Comparison of ENCODE assay signal across 15 mouse cellular contexts in genomic region chr14:54176469-54176868, GRCm38 (mm10).
DNase-seq lines count a peak whose midpoint lies in the region; ATAC-seq and TF ChIP-seq lines count a peak whose summit lies in the region.
"Had no signal": no experiment of that assay in that cellular context is flagged by ENCODE, and none has a peak within 500 bp of the region (broad histone marks: within the 10 kb centered on the region; RNA-seq: fewer than 3 reads in every experiment).

No protein-coding gene starts in this region.

- H3K27me3 ChIP-seq in heart, embryonic 11.5 days (ENCODE audit: control insufficient read depth, insufficient read depth, low read length): no peaks in the 10 kb centered on the region
- H3K27me3 ChIP-seq in G1E (ENCODE audit: insufficient read depth, low read length): peaks cover 87% of the 10 kb centered on the region
- H3K27me3 ChIP-seq in hindbrain, embryonic 16.5 days (replicated peaks; ENCODE audit: control insufficient read depth, insufficient read depth, low read length): no peaks in the 10 kb centered on the region
- H3K27me3 ChIP-seq in midbrain, embryonic 15.5 days (replicated peaks): no peaks in the 10 kb centered on the region
- H3K27me3 ChIP-seq: Patski had no signal

- H3K36me3 ChIP-seq in heart, embryonic 11.5 days (ENCODE audit: control insufficient read depth, insufficient read depth, low read length): no peaks in the 10 kb centered on the region
- H3K36me3 ChIP-seq in G1E (replicated peaks): no peaks in the 10 kb centered on the region
- H3K36me3 ChIP-seq in hindbrain, embryonic 16.5 days (ENCODE audit: control insufficient read depth, insufficient read depth, low read length): no peaks in the 10 kb centered on the region
- H3K36me3 ChIP-seq in midbrain, embryonic 15.5 days (replicated peaks): no peaks in the 10 kb centered on the region
- H3K36me3 ChIP-seq: embryonic facial prominence, embryonic 10.5 days had no signal

- no peaks in the 10 kb centered on the region for H3K9me3 ChIP-seq in heart, embryonic 11.5 days (replicated peaks; ENCODE audit: control insufficient read depth, low read length)
- no peaks in the 10 kb centered on the region for H3K9me3 ChIP-seq in G1E (replicated peaks)
- no peaks in the 10 kb centered on the region for H3K9me3 ChIP-seq in hindbrain, embryonic 16.5 days (ENCODE audit: control insufficient read depth, low read length)
- no peaks in the 10 kb centered on the region for H3K9me3 ChIP-seq in midbrain, embryonic 15.5 days
- H3K9me3 ChIP-seq: embryonic facial prominence, embryonic 10.5 days had no signal

- no peak overlapping the region for H3K9ac ChIP-seq in heart, embryonic 11.5 days (ENCODE audit: low read depth, low read length)
- H3K9ac ChIP-seq in hindbrain, embryonic 16.5 days (ENCODE audit: low read depth, low read length): no peak overlapping the region
- H3K9ac ChIP-seq in midbrain, embryonic 15.5 days: no peak overlapping the region

- peaks cover 8% of the 10 kb centered on the region for H3K4me1 ChIP-seq in heart, embryonic 11.5 days (ENCODE audit: control insufficient read depth, insufficient read depth, low read length)
- peaks cover 38% of the 10 kb centered on the region for H3K4me1 ChIP-seq in G1E (ENCODE audit: insufficient read depth, low read depth, low read length)
- H3K4me1 ChIP-seq in hindbrain, embryonic 16.5 days (ENCODE audit: control insufficient read depth, insufficient read depth, low read depth, low read length): peaks cover 8% of the 10 kb centered on the region; the same call in 1 of the 2 replicates
- peaks cover 33% of the 10 kb centered on the region for H3K4me1 ChIP-seq in midbrain, embryonic 15.5 days
- H3K4me1 ChIP-seq: embryonic facial prominence, embryonic 10.5 days had no signal

- no peak for DNase-seq in heart, adult 9 months (ENCODE audit: low spot score in 2 of 2)
- DNase-seq in G1E (ENCODE audit: low spot score): peak; percentile 4
- DNase-seq in gastrocnemius, adult 2 months: no peak
- no peak for DNase-seq in gastrocnemius, postnatal 10 days
- DNase-seq in adrenal gland, adult (ENCODE audit: inconsistent age in 2 of 2, low spot score in 1 of 2): no peak
- DNase-seq: cerebellum, adult 8-10 months; heart, postnatal 4 days; kidney, postnatal 14 days; lung, postnatal 10 days; spleen, adult 18-20 months had no signal

- intact Hi-C loops in gastrocnemius, adult 2 months (cut with DNase I): no loop called here

- H3K27ac ChIP-seq in heart, embryonic 11.5 days (ENCODE audit: low read depth, low read length): 0 out of 2 replicates have a peak overlapping the region, but pooled peaks have one; percentile 15
- H3K27ac ChIP-seq in hindbrain, embryonic 16.5 days (ENCODE audit: low read depth, low read length): no peak overlapping the region
- H3K27ac ChIP-seq in midbrain, embryonic 15.5 days: no peak overlapping the region; the same call in 1 of the 2 replicates
- no peak overlapping the region for H3K27ac ChIP-seq in gastrocnemius, adult 2 months
- H3K27ac ChIP-seq: embryonic facial prominence, embryonic 10.5 days had no signal

- no peak for ATAC-seq in heart, embryonic 11.5 days (replicated peaks; ENCODE audit: insufficient number of reproducible peaks, low FRiP score, low TSS enrichment)
- ATAC-seq in G1E (ENCODE audit: extremely low read depth, insufficient number of reproducible peaks, low FRiP score, poor library complexity, severe bottlenecking): peak; percentile 82
- 0 out of 2 replicates have a peak, but pooled peaks have one; percentile 17 for ATAC-seq in hindbrain, embryonic 16.5 days
- peak; percentile 31; the same call in 1 of the 2 replicates for ATAC-seq in midbrain, embryonic 15.5 days (replicated peaks)
- ATAC-seq: Patski had no signal

- WGBS in heart, embryonic 11.5 days (ENCODE audit: insufficient replicate concordance): 37% methylated on average over 14 of the region's 14 CpGs
- 25% methylated on average over 14 of the region's 14 CpGs for WGBS in hindbrain, embryonic 16.5 days
- WGBS in midbrain, embryonic 15.5 days: 12% methylated on average over 14 of the region's 14 CpGs

- no peak overlapping the region for H3K4me2 ChIP-seq in heart, embryonic 11.5 days
- H3K4me2 ChIP-seq in hindbrain, embryonic 16.5 days (ENCODE audit: low read length): peak overlapping the region; percentile 13; the same call in 1 of the 2 replicates
- H3K4me2 ChIP-seq in midbrain, embryonic 15.5 days: no peak overlapping the region

- no peak overlapping the region for H3K4me3 ChIP-seq in heart, embryonic 11.5 days (ENCODE audit: low read depth, low read length)
- H3K4me3 ChIP-seq in G1E (ENCODE audit: low read depth, low read length): no peak overlapping the region; the same call in 1 of the 2 replicates
- no peak overlapping the region for H3K4me3 ChIP-seq in hindbrain, embryonic 16.5 days (ENCODE audit: low read length)
- no peak overlapping the region for H3K4me3 ChIP-seq in midbrain, embryonic 15.5 days
- H3K4me3 ChIP-seq in gastrocnemius, adult 2 months: no peak overlapping the region
- H3K4me3 ChIP-seq: embryonic facial prominence, embryonic 10.5 days had no signal

- no peak for TF ChIP-seq CTCF in G1E (IDR thresholded peaks at IDR 0.05; ENCODE audit: low read depth, low read length)
- no peak for TF ChIP-seq CTCF in gastrocnemius, adult 2 months (IDR thresholded peaks at IDR 0.05)
